Mouse (Mus musculus) ES-Bruce4 (cell line): ENCODE results near the gene Krt75.

ENCODE experiments used
- CTCF ChIP-seq: IDR thresholded peaks from one replicate; pipeline ENCODE4 v1.8.1; 2011; ENCODE audit warnings: low read depth, low read length
- POLR2A ChIP-seq: IDR thresholded peaks from one replicate; pipeline ENCODE4 v1.8.1; 2011; ENCODE audit warnings: low read length; ENCODE audit not compliant: insufficient read depth

DNA sequence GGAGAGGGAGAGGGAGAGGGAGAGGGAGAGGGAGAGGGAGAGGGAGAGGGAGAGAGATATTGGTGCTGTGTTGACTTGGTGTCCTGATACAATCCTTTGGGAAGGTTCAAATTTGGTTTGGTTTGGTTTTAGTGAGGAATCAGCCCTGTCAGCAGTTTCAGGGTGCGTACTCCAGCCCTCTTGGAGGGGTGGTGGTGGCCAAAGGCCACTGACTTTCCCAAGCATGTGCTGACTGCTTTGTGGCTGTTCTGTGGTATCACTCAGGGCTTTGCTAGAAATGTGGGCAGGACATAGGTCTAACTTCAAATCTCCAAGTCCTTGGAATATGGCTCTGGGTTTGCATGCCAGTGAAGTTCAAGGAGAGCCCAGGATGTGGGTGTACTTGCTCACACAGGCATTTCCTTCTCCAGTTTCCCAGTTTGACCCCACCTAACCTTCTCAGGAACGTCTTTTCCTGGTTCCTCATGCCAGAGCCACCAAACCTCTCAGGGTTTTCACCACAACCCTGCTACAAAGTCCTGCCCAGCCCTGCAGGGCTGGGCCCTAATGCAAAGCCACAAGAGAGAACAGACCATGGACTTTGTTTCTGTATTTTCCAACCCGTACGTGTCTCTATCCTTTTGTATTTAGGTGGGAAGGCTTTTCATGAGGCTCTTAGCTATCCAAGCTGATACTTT, 51.0 kb downstream of the Krt75 start:
- TF ChIP-seq CTCF (no peak), POLR2A (no peak)
